Mouse (Mus musculus) cerebellum, adult 2 months (tissue): ENCODE data around the gene Nfya.

Experiments used
- CTCF ChIP-seq: fragments of 200-500 bp; IDR thresholded peaks from 2 replicates; pipeline ENCODE4 v1.5.1; 2011; ENCODE audit warnings: low read depth, mild to moderate bottlenecking, control low read depth, low read length, moderate library complexity, borderline replicate concordance; ENCODE audit not compliant: insufficient read depth
- POLR2A ChIP-seq: fragments of 200-500 bp; IDR thresholded peaks from 2 replicates; pipeline ENCODE4 v1.6.1; 2011; ENCODE audit warnings: low read length, control low read depth, borderline replicate concordance; ENCODE audit not compliant: insufficient read depth

GRCm38 (mm10) chr17:48430394-48430793 is 20.7 kb upstream of the Nfya start:
- TF ChIP-seq CTCF = no peak
- no peak for TF ChIP-seq POLR2A
